Mouse (Mus musculus) retina, postnatal 1 day (tissue): ENCODE measurements around the gene Rcc1l.

Experiments
- DNase-seq: peaks from one replicate; pipeline ENCODE4 v3.0.0-alpha.2; 2012

Rcc1l gene

GRCm38 (mm10) chr5:134169231-134169630, 7.3 kb downstream of the Rcc1l start:
- DNase-seq, result no peak

- DNase-seq, result no peak
Measured at GRCm38 (mm10) chr5:134168033-134168432, 8.5 kb downstream of the Rcc1l start.

- DNase-seq, result no peak
Measured at GRCm38 (mm10) chr5:134166642-134167041, 9.9 kb downstream of the Rcc1l start.

GRCm38 (mm10) chr5:134164688-134165087, 11.9 kb downstream of the Rcc1l start:
- peak; percentile 58 for DNase-seq

- no peak for DNase-seq
Measured at GRCm38 (mm10) chr5:134155916-134156466, 20.6 kb downstream of the Rcc1l start.

GRCm38 (mm10) chr5:134151895-134152294, 24.7 kb downstream of the Rcc1l start:
- DNase-seq, result no peak

- no peak for DNase-seq
Measured at GRCm38 (mm10) chr5:134148153-134148552, 28.4 kb downstream of the Rcc1l start.

GRCm38 (mm10) chr5:134147194-134147753, 29.3 kb downstream of the Rcc1l start:
- no peak for DNase-seq

GRCm38 (mm10) chr5:134144986-134145385, 31.6 kb downstream of the Rcc1l start:
- no peak for DNase-seq

GRCm38 (mm10) chr5:134142381-134142780, 34.2 kb downstream of the Rcc1l start:
- DNase-seq, result no peak

GRCm38 (mm10) chr5:134141236-134141635, 35.3 kb downstream of the Rcc1l start:
- no peak for DNase-seq

- no peak for DNase-seq
Measured at GRCm38 (mm10) chr5:134139429-134139828, 37.1 kb downstream of the Rcc1l start.

- DNase-seq, result no peak
Measured at GRCm38 (mm10) chr5:134137933-134138332, 38.6 kb downstream of the Rcc1l start.

GRCm38 (mm10) chr5:134136022-134136421, 40.6 kb downstream of the Rcc1l start:
- no peak for DNase-seq

GRCm38 (mm10) chr5:134131586-134131985, 45.0 kb downstream of the Rcc1l start:
- peak; percentile 49 for DNase-seq

GRCm38 (mm10) chr5:134126232-134126631, 50.3 kb downstream of the Rcc1l start:
- no peak for DNase-seq

GRCm38 (mm10) chr5:134123846-134124245, 52.7 kb downstream of the Rcc1l start:
- DNase-seq, result no peak

GRCm38 (mm10) chr5:134121893-134122259, 54.7 kb downstream of the Rcc1l start:
- DNase-seq, result no peak

- peak; percentile 64 for DNase-seq
Measured at GRCm38 (mm10) chr5:134121138-134121892, 55.3 kb downstream of the Rcc1l start.

GRCm38 (mm10) chr5:134120135-134120534, 56.4 kb downstream of the Rcc1l start:
- DNase-seq, result no peak

- no peak for DNase-seq
Measured at GRCm38 (mm10) chr5:134119481-134120120, 57.0 kb downstream of the Rcc1l start.

GRCm38 (mm10) chr5:134118798-134119407, 57.7 kb downstream of the Rcc1l start:
- DNase-seq, result no peak

- no peak for DNase-seq
Measured at GRCm38 (mm10) chr5:134115639-134116259, 60.8 kb downstream of the Rcc1l start.
